Mouse (Mus musculus): ENCODE data around the gene Camk1d. TPM values are rescaled to one million over a fixed set of nuclear protein-coding genes. Genes with fewer than 3 reads are reported as not detected.

The Camk1d gene
- polyA plus RNA-seq, 1 experiment, result 1.6 TPM

DNA sequence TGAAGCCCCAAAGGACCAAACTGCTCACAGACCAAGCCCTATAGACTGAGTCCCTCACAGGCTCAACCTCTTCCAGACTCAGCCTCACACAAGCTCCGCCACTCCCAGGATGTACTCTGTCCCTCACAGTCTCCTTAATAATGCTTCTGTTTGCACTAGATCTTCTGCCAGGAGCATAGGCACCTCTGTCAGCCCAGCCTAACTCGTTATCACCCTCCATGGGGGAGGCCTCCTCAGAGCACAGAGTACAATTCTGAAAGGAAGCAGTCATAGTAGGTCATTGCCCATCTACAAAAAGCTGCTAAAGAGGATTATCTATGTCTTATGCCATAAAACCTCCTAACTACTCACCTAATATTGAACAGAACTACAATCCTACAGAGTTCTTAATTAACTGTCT, 276.6 kb downstream of the Camk1d start:
- Histone ChIP-seq H3K36me3 (ENCODE audit: control insufficient read depth, insufficient read depth) (no peaks in the 10 kb centered on the region), H3ac (ENCODE audit: control insufficient read depth, insufficient read length, low read depth) (no peak overlapping the region), H3K79me2 (ENCODE audit: control insufficient read depth, insufficient read depth) (no peaks in the 10 kb centered on the region), H3K79me3 (ENCODE audit: low read depth) (no peaks in the 10 kb centered on the region), H3K4me3 (ENCODE audit: insufficient read depth, poor library complexity, severe bottlenecking) (no peak overlapping the region), H3K27me3 (ENCODE audit: control insufficient read depth, insufficient read depth, insufficient read length) (no peaks in the 10 kb centered on the region)
- no peak for TF ChIP-seq MAX (IDR thresholded peaks at IDR 0.05)
- no peak for TF ChIP-seq FOSL1 (IDR thresholded peaks at IDR 0.05; ENCODE audit: insufficient read depth, low read length, poor library complexity, severe bottlenecking)
- no peak for TF ChIP-seq MYOD1 (IDR thresholded peaks at IDR 0.05; ENCODE audit: control insufficient read depth, insufficient read length, low read depth)
- no peak for TF ChIP-seq CTCF (IDR thresholded peaks at IDR 0.05; ENCODE audit: control insufficient read depth, insufficient read depth, insufficient read length)
- no peak for TF ChIP-seq MYOG (IDR thresholded peaks at IDR 0.05; ENCODE audit: control insufficient read depth, extremely low read depth, insufficient read length)
- TF ChIP-seq CEBPB (IDR thresholded peaks at IDR 0.05; ENCODE audit: low read depth), result no peak
- TF ChIP-seq USF1 (IDR thresholded peaks at IDR 0.05; ENCODE audit: low read depth), result no peak

DNA sequence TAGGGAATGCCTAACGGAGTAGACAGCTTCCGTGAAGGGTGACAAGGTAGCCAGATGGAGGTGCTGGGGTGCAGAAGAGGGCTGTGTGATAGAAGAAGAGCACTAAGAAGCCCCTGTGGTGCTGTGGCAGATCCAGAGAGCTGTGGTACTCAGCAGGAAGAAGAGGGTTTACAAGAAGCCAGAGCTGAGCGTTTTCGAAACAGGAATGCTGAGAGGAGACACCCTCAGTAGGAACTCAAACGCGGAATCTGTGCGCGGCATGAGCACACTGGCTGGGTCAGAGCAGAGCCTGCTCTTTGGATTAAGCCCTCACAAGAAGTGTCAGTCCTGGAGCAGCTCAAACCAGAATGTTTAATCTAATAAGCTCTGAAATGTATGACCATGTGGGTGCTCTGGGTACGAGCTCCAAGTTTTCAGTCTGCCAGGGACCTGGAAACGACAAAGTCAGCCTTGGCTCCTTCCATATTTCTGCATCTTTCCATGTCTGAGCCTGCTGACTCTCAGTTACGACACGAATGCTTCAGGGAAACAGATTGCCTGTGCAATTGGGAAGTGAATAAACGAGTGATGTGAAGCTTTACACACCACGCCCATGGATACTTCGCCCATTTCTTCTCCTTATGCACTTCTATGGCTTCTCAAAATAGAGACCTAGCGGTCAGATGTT, 278.6 kb downstream of the Camk1d start:
- Histone ChIP-seq H3K79me3 (ENCODE audit: low read depth) (no peaks in the 10 kb centered on the region), H3K27me3 (ENCODE audit: control insufficient read depth, insufficient read depth, insufficient read length) (no peaks in the 10 kb centered on the region), H3K4me3 (ENCODE audit: insufficient read depth, poor library complexity, severe bottlenecking) (no peak overlapping the region), H3ac (ENCODE audit: control insufficient read depth, insufficient read length, low read depth) (no peak overlapping the region), H3K79me2 (ENCODE audit: control insufficient read depth, insufficient read depth) (no peaks in the 10 kb centered on the region), H3K36me3 (ENCODE audit: control insufficient read depth, insufficient read depth) (no peaks in the 10 kb centered on the region)
- TF ChIP-seq CEBPB (IDR thresholded peaks at IDR 0.05; ENCODE audit: low read depth), result no peak
- no peak for TF ChIP-seq MYOG (IDR thresholded peaks at IDR 0.05; ENCODE audit: control insufficient read depth, extremely low read depth, insufficient read length)
- no peak for TF ChIP-seq MYOD1 (IDR thresholded peaks at IDR 0.05; ENCODE audit: control insufficient read depth, insufficient read length, low read depth)
- no peak for TF ChIP-seq USF1 (IDR thresholded peaks at IDR 0.05; ENCODE audit: low read depth)

DNA sequence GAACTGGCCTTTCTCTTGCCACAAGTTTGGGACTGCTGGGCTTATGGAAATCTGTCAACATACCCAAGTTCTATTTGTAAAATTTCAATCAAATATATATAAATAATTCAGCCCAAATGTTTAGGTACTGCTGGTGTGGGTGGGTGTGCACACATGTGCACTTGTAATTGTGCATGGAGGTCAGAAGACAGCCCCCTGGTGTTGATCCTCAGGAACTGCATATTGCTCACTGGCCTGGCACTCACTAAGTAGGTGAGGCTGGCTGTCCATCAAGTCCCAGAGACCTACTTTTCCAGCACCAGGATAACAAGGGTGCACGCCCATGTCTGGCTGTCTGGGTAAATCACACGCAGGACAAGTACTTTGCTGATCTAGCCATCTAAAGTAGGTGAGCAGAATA, 283.0 kb downstream of the Camk1d start:
- no peaks in the 10 kb centered on the region for H3K79me3 ChIP-seq (ENCODE audit: low read depth)
- no peak overlapping the region for H3K4me3 ChIP-seq (ENCODE audit: insufficient read depth, poor library complexity, severe bottlenecking)
- no peaks in the 10 kb centered on the region for H3K79me2 ChIP-seq (ENCODE audit: control insufficient read depth, insufficient read depth)
- TF ChIP-seq MYOD1 (IDR thresholded peaks at IDR 0.05; ENCODE audit: control insufficient read depth, insufficient read length, low read depth) (no peak), CTCF (IDR thresholded peaks at IDR 0.05; ENCODE audit: control insufficient read depth, insufficient read depth, insufficient read length) (peak; percentile 23)
- no peak overlapping the region for H3ac ChIP-seq (ENCODE audit: control insufficient read depth, insufficient read length, low read depth)
- no peaks in the 10 kb centered on the region for H3K27me3 ChIP-seq (ENCODE audit: control insufficient read depth, insufficient read depth, insufficient read length)
- H3K36me3 ChIP-seq (ENCODE audit: control insufficient read depth, insufficient read depth), result no peaks in the 10 kb centered on the region

DNA sequence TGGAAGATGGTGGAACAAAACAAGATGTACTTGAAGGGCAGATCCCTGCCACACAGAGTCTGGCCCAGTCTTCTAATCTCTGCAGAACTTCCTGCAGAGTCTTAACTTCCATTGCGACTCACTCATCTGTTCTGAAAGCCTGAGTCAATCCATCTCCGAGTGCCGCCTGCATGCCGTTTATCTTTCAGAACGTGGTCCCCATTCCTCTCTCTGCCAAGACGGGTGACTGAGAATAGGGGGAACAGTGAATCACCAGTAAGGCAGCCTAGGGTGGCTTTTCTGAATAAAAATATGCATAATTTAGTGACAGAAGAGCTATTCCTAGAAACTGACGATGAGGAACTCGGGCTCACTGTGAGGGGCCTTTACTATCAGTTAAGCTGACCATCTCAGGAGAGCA, 284.4 kb downstream of the Camk1d start:
- no peaks in the 10 kb centered on the region for H3K79me3 ChIP-seq (ENCODE audit: low read depth)
- no peak for TF ChIP-seq CTCF (IDR thresholded peaks at IDR 0.05; ENCODE audit: control insufficient read depth, insufficient read depth, insufficient read length)
- TF ChIP-seq MYOG (IDR thresholded peaks at IDR 0.05; ENCODE audit: control insufficient read depth, extremely low read depth, insufficient read length), result no peak
- TF ChIP-seq CEBPB (IDR thresholded peaks at IDR 0.05; ENCODE audit: low read depth), result no peak
- H3K27me3 ChIP-seq (ENCODE audit: control insufficient read depth, insufficient read depth, insufficient read length), result no peaks in the 10 kb centered on the region
- no peak overlapping the region for H3K4me3 ChIP-seq (ENCODE audit: insufficient read depth, poor library complexity, severe bottlenecking)
- no peaks in the 10 kb centered on the region for H3K36me3 ChIP-seq (ENCODE audit: control insufficient read depth, insufficient read depth)
- H3K79me2 ChIP-seq (ENCODE audit: control insufficient read depth, insufficient read depth), result no peaks in the 10 kb centered on the region
- no peak overlapping the region for H3ac ChIP-seq (ENCODE audit: control insufficient read depth, insufficient read length, low read depth)

DNA sequence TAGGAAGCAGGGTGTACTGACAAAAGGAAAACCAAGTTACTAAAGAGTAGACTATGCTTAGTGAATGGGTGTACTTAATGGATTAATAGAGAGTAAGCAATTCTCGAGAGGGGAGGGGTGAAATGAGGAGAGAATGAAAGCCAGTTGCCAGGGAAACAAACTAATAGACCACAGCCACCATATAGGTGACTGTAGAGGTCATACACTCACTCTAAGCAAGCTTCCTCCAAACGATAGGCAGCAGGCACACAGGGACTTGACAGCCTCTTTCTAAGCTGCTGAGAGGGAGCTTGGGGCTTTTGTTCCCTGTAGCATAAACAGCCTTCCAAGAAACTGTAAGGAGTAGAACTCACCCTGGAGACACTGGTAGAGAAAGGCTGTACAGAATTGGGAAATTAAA, 288.2 kb downstream of the Camk1d start:
- Histone ChIP-seq H3K4me3 (ENCODE audit: insufficient read depth, poor library complexity, severe bottlenecking) (no peak overlapping the region), H3ac (ENCODE audit: control insufficient read depth, insufficient read length, low read depth) (no peak overlapping the region), H3K79me3 (ENCODE audit: low read depth) (no peaks in the 10 kb centered on the region), H3K27me3 (ENCODE audit: control insufficient read depth, insufficient read depth, insufficient read length) (no peaks in the 10 kb centered on the region), H3K36me3 (ENCODE audit: control insufficient read depth, insufficient read depth) (no peaks in the 10 kb centered on the region), H3K79me2 (ENCODE audit: control insufficient read depth, insufficient read depth) (no peaks in the 10 kb centered on the region)
- TF ChIP-seq CEBPB (IDR thresholded peaks at IDR 0.05; ENCODE audit: low read depth), result no peak
- TF ChIP-seq MYOG (IDR thresholded peaks at IDR 0.05; ENCODE audit: control insufficient read depth, extremely low read depth, insufficient read length), result no peak
- TF ChIP-seq CTCF (IDR thresholded peaks at IDR 0.05; ENCODE audit: control insufficient read depth, insufficient read depth, insufficient read length), result no peak
- TF ChIP-seq USF1 (IDR thresholded peaks at IDR 0.05; ENCODE audit: low read depth), result no peak
- TF ChIP-seq MYOD1 (IDR thresholded peaks at IDR 0.05; ENCODE audit: control insufficient read depth, insufficient read length, low read depth), result no peak
- TF ChIP-seq FOSL1 (IDR thresholded peaks at IDR 0.05; ENCODE audit: insufficient read depth, low read length, poor library complexity, severe bottlenecking), result no peak
- TF ChIP-seq MAX (IDR thresholded peaks at IDR 0.05), result no peak

DNA sequence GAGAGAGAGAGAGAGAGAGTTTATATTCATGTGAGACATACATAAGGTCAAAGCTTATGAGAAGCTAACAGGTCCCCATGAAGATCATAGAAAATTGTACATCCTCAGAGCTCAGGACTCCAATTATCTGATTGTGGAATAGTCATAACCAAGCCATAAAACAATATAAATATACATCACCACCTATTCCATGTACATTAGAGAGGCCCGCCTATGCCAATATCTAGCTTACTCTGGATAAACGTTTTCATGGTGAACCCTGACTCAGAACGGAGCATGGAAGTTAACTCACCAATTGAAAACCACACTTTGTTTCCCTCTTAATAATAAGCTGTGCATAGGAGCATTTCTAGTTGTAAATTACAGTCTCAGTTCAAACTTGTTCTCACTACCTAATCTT, 288.7 kb downstream of the Camk1d start:
- Histone ChIP-seq H3K79me2 (ENCODE audit: control insufficient read depth, insufficient read depth) (no peaks in the 10 kb centered on the region), H3K36me3 (ENCODE audit: control insufficient read depth, insufficient read depth) (no peaks in the 10 kb centered on the region), H3K27me3 (ENCODE audit: control insufficient read depth, insufficient read depth, insufficient read length) (no peaks in the 10 kb centered on the region), H3ac (ENCODE audit: control insufficient read depth, insufficient read length, low read depth) (no peak overlapping the region), H3K79me3 (ENCODE audit: low read depth) (no peaks in the 10 kb centered on the region), H3K4me3 (ENCODE audit: insufficient read depth, poor library complexity, severe bottlenecking) (no peak overlapping the region)
- TF ChIP-seq CEBPB (IDR thresholded peaks at IDR 0.05; ENCODE audit: low read depth), result no peak
- no peak for TF ChIP-seq USF1 (IDR thresholded peaks at IDR 0.05; ENCODE audit: low read depth)
- no peak for TF ChIP-seq CTCF (IDR thresholded peaks at IDR 0.05; ENCODE audit: control insufficient read depth, insufficient read depth, insufficient read length)
- no peak for TF ChIP-seq MAX (IDR thresholded peaks at IDR 0.05)
- no peak for TF ChIP-seq MYOD1 (IDR thresholded peaks at IDR 0.05; ENCODE audit: control insufficient read depth, insufficient read length, low read depth)
- TF ChIP-seq FOSL1 (IDR thresholded peaks at IDR 0.05; ENCODE audit: insufficient read depth, low read length, poor library complexity, severe bottlenecking), result no peak
- TF ChIP-seq MYOG (IDR thresholded peaks at IDR 0.05; ENCODE audit: control insufficient read depth, extremely low read depth, insufficient read length), result no peak
